Comparison of ENCODE assay signal across 9 mouse cellular contexts in genomic region chr16:91169829-91170228, GRCm38 (mm10). TPM values are rescaled to one million over a fixed set of nuclear protein-coding genes. Genes with fewer than 3 reads are reported as not detected.
DNase-seq lines count a peak whose midpoint lies in the region; ATAC-seq and TF ChIP-seq lines count a peak whose summit lies in the region.
"Had no signal": no experiment of that assay in that cellular context is flagged by ENCODE, and none has a peak within 500 bp of the region (broad histone marks: within the 10 kb centered on the region; RNA-seq: fewer than 3 reads in every experiment).

No protein-coding gene starts in this region.

- no peak for TF ChIP-seq CTCF in layer of hippocampus, adult 2 months (conservative IDR thresholded peaks at IDR 0.05)

- peaks cover 20% of the 10 kb centered on the region; the same call in 1 of the 2 replicates for H3K27me3 ChIP-seq in lung, embryonic 15.5 days
- no peaks in the 10 kb centered on the region for H3K27me3 ChIP-seq in stomach, embryonic 14.5 days (ENCODE audit: control insufficient read depth, insufficient read depth, low read length)

- no peak overlapping the region for H3K27ac ChIP-seq in layer of hippocampus, adult 2 months
- no peak overlapping the region for H3K27ac ChIP-seq in lung, embryonic 15.5 days
- no peak overlapping the region for H3K27ac ChIP-seq in stomach, embryonic 14.5 days (ENCODE audit: low read length)

- ATAC-seq in lung, embryonic 15.5 days (ENCODE audit: borderline replicate concordance, extremely low read depth, low FRiP score, low TSS enrichment): no peak
- ATAC-seq in stomach, embryonic 14.5 days (ENCODE audit: insufficient number of reproducible peaks, insufficient read depth, low FRiP score, low read depth): no peak
- ATAC-seq in erythroid progenitor cell, adult 5-6 weeks (replicated peaks; ENCODE audit: low FRiP score, poor library complexity, severe bottlenecking): no peak

- peak overlapping the region; percentile 52 for H3K4me2 ChIP-seq in lung, embryonic 15.5 days
- H3K4me2 ChIP-seq in stomach, embryonic 14.5 days (replicated peaks; ENCODE audit: low read depth, low read length): peak overlapping the region; percentile 37

- peaks cover 22% of the 10 kb centered on the region for H3K4me1 ChIP-seq in lung, embryonic 15.5 days
- no peaks in the 10 kb centered on the region; the same call in 1 of the 2 replicates for H3K4me1 ChIP-seq in stomach, embryonic 14.5 days (ENCODE audit: control insufficient read depth, insufficient read depth, low read length)

- no peak for DNase-seq in layer of hippocampus, adult 2 months (ENCODE audit: low spot score in 2 of 2)
- DNase-seq in layer of hippocampus, adult 8-10 months (ENCODE audit: low spot score in 2 of 2): no peak
- peak; percentile 5 to 7 for DNase-seq in heart, postnatal 36 days
- DNase-seq in thymus, postnatal 14 days: no peak
- DNase-seq in ovary, postnatal 14 days (ENCODE audit: low spot score): no peak

- H3K9ac ChIP-seq in lung, embryonic 15.5 days: no peak overlapping the region
- no peak overlapping the region for H3K9ac ChIP-seq in stomach, embryonic 14.5 days (replicated peaks; ENCODE audit: low read depth, low read length)

- no peaks in the 10 kb centered on the region for H3K36me3 ChIP-seq in lung, embryonic 15.5 days
- H3K36me3 ChIP-seq in stomach, embryonic 14.5 days (ENCODE audit: control insufficient read depth, insufficient read depth, low read length): no peaks in the 10 kb centered on the region

- intact Hi-C loops in heart, postnatal 36 days (cut with DNase I): no loop called here

- WGBS in lung, embryonic 15.5 days: under 1% methylated on average over 16 of the region's 16 CpGs
- WGBS in stomach, embryonic 14.5 days: under 1% methylated on average over 16 of the region's 16 CpGs

- H3K4me3 ChIP-seq in layer of hippocampus, adult 2 months: peak overlapping the region; percentile 36
- H3K4me3 ChIP-seq in lung, embryonic 15.5 days: peak overlapping the region; percentile 21
- peak overlapping the region; percentile 19; the same call in 1 of the 2 replicates for H3K4me3 ChIP-seq in stomach, embryonic 14.5 days (ENCODE audit: low read depth, low read length)

- no peaks in the 10 kb centered on the region for H3K9me3 ChIP-seq in lung, embryonic 15.5 days
- H3K9me3 ChIP-seq in stomach, embryonic 14.5 days (ENCODE audit: control insufficient read depth, low read depth, low read length): no peaks in the 10 kb centered on the region

RNA-seq across cellular contexts. Expression of gene Olig2, which starts 55.4 kb away (rescaled TPM):
- 10 to 100 TPM; 25.2 to 27.1 TPM for total RNA-seq in layer of hippocampus, adult 2 months (2021)
- 10 to 100 TPM; 21.9 to 27.2 (median 24.1) TPM for total RNA-seq in layer of hippocampus, adult 8-10 months (2022)
- not detected for total RNA-seq in heart, postnatal 36 days (2021)
- not detected in 2 replicates for polyA plus RNA-seq in lung, embryonic 15.5 days (2015; fragmentation: Nextera tagmentation; extraction: Ambion mirVana)
- polyA plus RNA-seq in stomach, embryonic 14.5 days (2014; fragmentation: Nextera tagmentation; extraction: Ambion mirVana): not detected in 2 replicates
- total RNA-seq in erythroid progenitor cell, adult 5-6 weeks (2015; ENCODE audit: low replicate concordance): not detected in 2 replicates
- total RNA-seq in erythroid progenitor cell, adult 5-6 weeks (2017; ENCODE audit: low replicate concordance): not detected in 2 replicates
- polyA plus RNA-seq: gonadal fat pad, adult 2 months had no signal

Comparison
In these comparisons a context has a peak if more than half of its experiments do, and no peak if none do; other contexts are left out.
1. DNase-seq: peak in heart, postnatal 36 days (2 of 2); none in layer of hippocampus, adult 2 months (0 of 2), layer of hippocampus, adult 8-10 months (0 of 2), thymus, postnatal 14 days (single experiment) and ovary, postnatal 14 days (single experiment).
2. RNA of gene Olig2, which starts 55.4 kb away (total RNA-seq): 25.2 to 27.1 TPM in layer of hippocampus, adult 2 months and 21.9 to 27.2 TPM in layer of hippocampus, adult 8-10 months; not detected in heart, postnatal 36 days and not detected in erythroid progenitor cell, adult 5-6 weeks; every median in the first group is over 10 times any median in the second.
3. Peak in every context shown above with its lines, with median percentiles within 50 percentile points of each other: H3K4me3 ChIP-seq.